Mouse (Mus musculus): ENCODE results near the gene Nrp1.

The Nrp1 gene

GRCm38 (mm10) chr8:128511732-128512131, 153.3 kb downstream of the Nrp1 start:
- DNase-seq: no peak

DNA sequence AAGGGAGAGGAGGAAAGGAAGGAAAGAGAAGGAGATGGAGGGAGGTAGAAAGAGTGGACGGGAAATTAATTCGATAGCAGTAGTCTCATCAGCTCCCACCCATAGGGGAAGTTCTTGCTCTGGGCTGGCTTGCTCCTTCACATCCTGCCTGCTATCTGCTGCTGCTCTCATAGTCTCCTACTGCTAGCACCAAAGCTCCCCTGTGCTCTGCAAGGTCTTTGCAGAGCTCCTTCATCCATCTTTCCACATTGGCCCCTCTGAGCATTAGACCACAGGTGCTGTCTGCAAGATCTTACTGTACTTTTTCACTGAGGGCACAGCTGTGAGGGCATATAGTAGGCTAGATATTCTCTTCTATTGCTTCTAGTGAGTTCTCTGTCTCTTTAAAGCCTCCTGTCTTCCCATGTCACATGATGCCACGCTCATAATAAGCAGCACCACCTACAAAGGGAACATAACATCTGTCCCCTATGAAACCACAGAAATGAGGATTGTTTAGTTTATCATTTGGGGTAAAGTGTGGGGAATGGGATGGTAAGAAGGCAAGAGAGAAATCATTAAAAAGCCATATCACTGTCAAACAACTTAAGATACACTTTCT, 158.5 kb downstream of the Nrp1 start:
- DNase-seq: no peak

DNA sequence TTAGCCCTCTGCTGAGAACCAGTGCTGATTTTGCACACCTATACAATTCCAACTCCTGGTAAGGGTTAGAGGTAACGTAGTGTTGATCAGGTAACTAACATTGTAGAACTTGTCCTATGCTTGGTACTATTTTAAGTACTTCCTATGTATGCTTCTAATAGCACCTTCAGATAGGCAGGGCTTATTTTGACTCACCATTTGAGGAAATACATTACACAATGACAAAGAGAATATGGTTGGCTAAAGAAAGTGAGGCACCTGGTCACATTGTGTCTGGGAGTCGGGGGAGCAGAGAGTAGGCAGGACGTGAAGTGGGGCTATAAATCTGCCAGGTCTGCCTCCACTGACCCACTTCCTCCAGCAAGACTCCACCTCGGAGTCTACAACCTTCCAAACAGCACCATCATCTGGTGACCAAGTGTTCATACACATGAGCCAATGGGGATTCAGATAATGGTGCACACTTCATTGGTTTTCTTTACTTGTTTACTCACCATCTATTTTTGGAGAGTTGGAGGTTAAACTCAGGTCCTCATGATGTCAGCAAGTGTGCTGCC, 159.2 kb downstream of the Nrp1 start:
- DNase-seq: no peak

DNA sequence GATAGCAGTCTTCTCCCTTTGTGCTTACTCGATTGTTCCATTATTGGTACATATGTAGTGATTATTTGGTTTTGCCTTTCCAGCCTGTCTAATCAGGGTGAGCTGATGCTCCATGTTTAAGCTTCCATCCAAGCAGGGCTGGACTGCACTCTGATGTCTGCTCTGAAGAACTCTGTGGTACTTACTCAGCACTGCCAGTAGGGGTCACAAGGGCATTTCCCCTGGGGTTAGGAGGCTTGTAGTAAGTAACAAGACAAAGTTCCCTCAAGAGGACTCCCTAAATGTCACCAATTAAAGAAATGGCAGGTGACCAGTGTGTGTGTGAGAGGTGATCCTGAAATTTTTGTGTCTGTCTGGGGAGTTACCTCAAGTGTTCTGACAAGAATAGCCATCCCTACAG, 161.0 kb downstream of the Nrp1 start:
- no peak for DNase-seq

- DNase-seq: peak; percentile 6 to 9
These were observed 165.4 kb downstream of the Nrp1 start for GRCm38 (mm10) chr8:128523825-128524224.

DNA sequence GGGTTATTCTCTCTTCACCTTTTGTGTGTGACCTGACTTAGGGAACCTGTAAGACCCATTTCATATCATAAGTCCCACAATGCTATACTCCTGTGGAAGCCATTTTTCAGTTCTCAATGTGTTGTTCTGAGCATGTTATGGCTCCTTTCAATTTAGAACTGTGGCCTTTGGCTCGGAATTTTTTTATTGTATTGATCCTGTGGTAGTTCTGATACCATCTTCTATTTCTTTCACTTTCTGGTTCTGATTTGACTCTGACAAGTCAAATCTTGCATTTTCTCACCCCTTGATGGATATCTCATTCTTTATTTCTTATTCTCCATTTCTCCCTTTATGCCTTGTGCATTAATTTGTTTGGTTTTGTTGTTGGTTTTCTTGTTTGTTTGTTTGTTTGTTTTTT, 167.5 kb downstream of the Nrp1 start:
- no peak for DNase-seq

DNA sequence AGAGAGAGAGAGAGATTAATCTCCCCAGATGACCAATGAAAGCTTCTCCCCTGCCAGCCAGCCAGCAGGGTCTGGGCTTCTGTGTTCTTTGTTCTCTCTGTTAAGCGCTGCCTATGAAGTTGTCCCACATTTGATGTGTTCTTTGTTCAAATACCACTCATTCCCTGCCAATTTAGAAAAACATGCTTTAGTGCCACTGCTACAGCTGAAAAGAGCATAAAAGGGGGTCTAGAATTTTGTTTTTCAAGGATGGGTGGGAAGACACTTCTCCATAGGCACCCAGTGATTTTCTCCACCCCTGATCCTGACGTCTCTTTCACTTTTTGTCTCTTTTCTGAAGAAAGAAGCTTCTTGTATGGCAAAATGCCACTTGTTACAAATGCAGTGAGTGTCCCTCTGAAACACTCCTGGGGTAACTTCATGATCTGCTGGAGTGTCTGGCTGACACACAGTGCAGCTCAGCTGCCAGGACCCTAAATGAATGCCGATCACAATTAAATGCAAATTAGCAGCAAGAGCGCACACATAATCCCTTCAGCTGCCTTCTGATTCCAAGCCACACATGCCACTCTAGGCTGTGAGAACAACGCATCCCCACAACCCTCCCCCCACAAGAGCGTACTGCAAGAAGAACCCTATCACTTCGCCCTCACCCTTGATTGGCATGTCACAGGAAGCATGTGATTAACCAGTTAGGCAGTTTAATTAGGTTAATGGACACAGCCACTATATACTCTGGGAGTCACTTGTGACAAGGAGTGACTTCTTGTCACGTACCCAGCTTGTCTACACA, 170.4 kb downstream of the Nrp1 start:
- no peak for DNase-seq

- no peak for DNase-seq
These were observed 176.1 kb downstream of the Nrp1 start for GRCm38 (mm10) chr8:128534442-128534871.

- DNase-seq: no peak
These were observed 177.3 kb downstream of the Nrp1 start for GRCm38 (mm10) chr8:128535685-128536084.

GRCm38 (mm10) chr8:128538378-128538777, 180.0 kb downstream of the Nrp1 start:
- DNase-seq: no peak

GRCm38 (mm10) chr8:128541355-128542090, 183.1 kb downstream of the Nrp1 start:
- no peak for DNase-seq

DNA sequence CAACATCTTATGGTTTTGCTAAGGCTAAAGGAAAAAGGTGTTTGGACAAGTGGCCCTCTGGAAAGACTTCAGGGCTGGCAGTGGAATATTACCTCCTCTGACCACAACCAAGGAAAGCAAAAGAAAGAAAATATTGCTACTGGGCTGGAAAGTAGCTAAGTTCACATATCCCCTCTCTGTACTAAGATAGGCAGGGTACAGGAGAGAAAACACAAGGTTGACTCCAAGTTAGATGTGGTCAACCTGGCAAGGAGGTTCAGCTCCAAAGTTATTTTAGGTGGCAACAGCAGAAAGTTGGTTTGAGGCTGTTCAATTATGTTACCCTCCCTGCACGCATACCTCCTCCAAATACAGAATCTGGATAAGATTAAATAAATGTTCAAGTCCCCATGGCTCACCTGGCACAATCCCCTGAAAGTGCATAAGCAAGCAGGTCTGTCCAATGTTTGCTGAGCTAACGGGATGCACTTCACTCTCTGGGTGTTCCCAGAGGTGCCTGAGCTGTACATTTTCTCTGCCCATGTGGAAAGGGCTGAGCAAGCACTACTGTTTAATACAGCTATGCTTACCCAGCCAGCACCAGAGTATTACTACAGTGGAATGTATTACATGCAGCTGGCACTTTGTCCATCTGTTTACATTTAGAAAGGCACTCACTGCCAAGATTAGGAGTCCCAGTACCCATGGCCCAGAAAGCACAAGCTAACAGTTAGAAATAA, 185.9 kb downstream of the Nrp1 start:
- no peak for DNase-seq

DNA sequence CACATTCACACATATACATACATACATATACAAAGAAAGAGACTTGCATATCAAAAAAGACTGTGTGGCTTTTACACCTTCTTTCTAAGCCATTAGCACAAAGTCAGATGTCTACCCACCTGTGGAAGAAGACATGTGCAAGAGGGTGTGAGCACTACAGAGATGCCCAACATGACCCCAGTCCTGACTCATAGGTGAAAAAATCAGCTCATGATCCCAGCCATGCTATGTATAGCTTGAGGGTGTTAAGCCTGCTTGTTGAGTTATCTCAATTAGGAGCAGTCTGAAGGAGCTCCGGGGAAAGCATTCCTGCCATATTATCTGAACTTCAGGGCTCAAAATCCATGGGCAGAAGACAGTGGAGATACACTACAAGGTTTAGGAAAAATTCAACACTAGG, 187.9 kb downstream of the Nrp1 start:
- no peak for DNase-seq

DNA sequence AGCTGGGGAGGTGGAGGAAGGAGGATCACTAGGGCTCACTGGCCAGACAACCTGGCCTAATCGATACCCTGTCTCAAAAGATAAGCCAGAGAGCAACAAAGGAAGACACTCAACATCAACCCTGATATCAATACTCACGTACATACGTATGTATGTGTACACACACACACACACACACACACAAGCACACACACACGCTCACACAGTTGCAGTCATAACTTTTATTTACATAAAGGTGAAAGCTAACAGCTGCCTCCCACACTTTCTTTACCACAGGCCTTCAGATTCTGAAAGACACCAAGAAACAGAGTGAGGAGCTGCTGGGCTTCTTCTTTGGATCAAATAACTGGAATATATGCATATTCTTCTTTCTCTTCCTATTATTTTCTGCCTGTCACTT, 189.0 kb downstream of the Nrp1 start:
- DNase-seq: no peak

DNA sequence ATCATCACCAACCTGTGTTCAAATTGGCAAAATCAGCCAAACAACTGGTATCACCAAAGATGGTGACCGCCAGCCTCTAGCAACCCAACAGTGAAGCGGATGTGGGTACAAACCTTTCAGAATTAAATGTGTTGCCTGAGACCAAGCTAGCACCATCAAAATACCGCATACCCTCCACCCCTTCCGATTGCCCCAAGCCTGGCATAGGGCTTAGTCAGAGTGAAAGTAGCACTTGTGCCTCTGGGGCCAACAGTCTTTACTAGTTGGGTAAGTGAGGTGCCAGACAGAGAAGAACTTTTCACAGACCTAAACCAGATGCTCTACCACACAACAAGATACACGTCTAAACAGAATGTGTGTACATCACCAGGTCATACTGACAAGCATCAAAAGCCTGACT, 191.3 kb downstream of the Nrp1 start:
- DNase-seq: peak in 1 of 2 experiments; percentile 6

DNA sequence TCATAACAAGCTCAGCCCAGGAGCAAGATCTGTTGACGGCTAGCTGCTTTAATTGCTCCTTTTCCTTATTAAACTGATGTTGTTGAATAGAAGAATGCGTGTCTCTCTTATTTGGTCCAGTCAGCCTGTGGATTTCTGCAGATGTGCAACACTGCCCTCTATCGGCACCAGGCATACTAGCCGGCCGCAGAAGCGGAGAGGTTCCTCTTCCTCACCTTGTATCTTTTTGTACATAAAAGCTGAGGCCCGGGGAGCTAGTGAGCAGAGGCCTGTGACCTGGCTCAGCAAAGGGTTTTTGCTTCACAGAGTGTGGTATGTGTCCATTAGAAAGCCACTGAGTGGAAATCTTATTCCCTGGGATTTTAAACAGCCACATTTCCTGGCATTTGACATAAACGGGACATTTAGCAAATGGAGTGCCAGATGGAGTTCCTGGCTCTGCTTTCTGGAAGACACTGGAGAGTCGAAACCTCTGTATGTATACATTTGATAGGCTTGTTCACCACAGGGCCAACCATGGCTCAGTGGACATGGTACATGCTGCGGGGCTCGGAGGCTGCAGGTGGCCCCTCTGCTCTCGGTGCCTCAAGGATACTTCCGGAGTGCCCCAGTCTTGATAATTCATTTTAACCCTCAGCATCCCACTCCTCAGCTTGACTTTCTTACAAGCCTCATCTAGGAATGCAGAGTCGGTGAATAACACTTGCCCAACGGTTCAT, 193.2 kb downstream of the Nrp1 start:
- DNase-seq: peak; percentile 49 to 63

Measured in lung, adult 18-20 months (tissue).